Comparison of ENCODE assay signal across 14 mouse cellular contexts in the genomic region with DNA sequence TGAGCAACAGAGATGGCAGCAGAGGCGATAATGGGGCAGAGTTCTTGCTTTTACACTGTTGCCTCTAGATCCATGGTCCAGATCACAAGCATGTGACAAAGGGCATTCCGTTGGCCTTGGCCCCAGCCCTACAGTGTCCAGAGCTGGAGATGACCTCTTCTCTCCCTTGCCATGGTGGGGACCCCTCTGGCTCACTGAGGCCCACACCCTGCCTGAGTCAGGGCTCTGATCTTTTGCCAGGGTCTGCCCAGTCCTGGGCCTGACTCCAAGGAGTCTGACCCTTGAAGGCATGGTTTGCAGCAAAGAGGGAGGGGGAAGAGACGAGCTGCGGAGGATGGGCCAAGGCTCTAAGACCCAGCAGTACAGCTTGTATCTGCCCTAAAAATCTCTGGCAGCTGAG. TPM values are rescaled to one million over a fixed set of nuclear protein-coding genes. Genes with fewer than 3 reads are reported as not detected.
A peak's percentile ranks its signal among the peaks of the same experiment; 100 is the strongest.
DNase-seq lines count a peak whose midpoint lies in the region; ATAC-seq and TF ChIP-seq lines count a peak whose summit lies in the region.
"Had no signal": no experiment of that assay in that cellular context is flagged by ENCODE, and none has a peak within 500 bp of the region (broad histone marks: within the 10 kb centered on the region; RNA-seq: fewer than 3 reads in every experiment).

No protein-coding gene starts in this region.

- no peak overlapping the region for H3K4me2 ChIP-seq in hindbrain, embryonic 15.5 days
- no peak overlapping the region for H3K4me2 ChIP-seq in hindbrain, embryonic 11.5 days (replicated peaks; ENCODE audit: low read depth, low read length)
- no peak overlapping the region for H3K4me2 ChIP-seq in lung, embryonic 16.5 days (ENCODE audit: low read depth, low read length)
- no peak overlapping the region for H3K4me2 ChIP-seq in lung, postnatal 0 days (replicated peaks; ENCODE audit: low read depth, low read length)
- H3K4me2 ChIP-seq in stomach, postnatal 0 days (replicated peaks; ENCODE audit: low read depth): no peak overlapping the region
- H3K4me2 ChIP-seq: neural tube, embryonic 15.5 days; stomach, embryonic 15.5 days had no signal

- no peak for TF ChIP-seq CTCF in lung, adult 2 months (IDR thresholded peaks at IDR 0.05; ENCODE audit: insufficient read depth, low read length)
- no peak for TF ChIP-seq CTCF in lung, postnatal 0 days (IDR thresholded peaks at IDR 0.05)
- TF ChIP-seq CTCF in stomach, postnatal 0 days (IDR thresholded peaks at IDR 0.05; ENCODE audit: low read depth): no peak

- no peak for TF ChIP-seq POLR2A in lung, adult 2 months (IDR thresholded peaks at IDR 0.05; ENCODE audit: borderline replicate concordance, extremely low read depth, low read depth, low read length)

- no peak for TF ChIP-seq EP300 in lung, postnatal 0 days (IDR thresholded peaks at IDR 0.05)
- TF ChIP-seq EP300 in stomach, postnatal 0 days (optimal IDR thresholded peaks at IDR 0.05): no peak

- no peaks in the 10 kb centered on the region for H3K27me3 ChIP-seq in hindbrain, embryonic 15.5 days
- no peaks in the 10 kb centered on the region for H3K27me3 ChIP-seq in hindbrain, embryonic 11.5 days (ENCODE audit: control insufficient read depth, insufficient read depth, low read length)
- no peaks in the 10 kb centered on the region for H3K27me3 ChIP-seq in lung, embryonic 16.5 days (ENCODE audit: control insufficient read depth, insufficient read depth, low read depth, low read length)
- H3K27me3 ChIP-seq in lung, postnatal 0 days (replicated peaks; ENCODE audit: insufficient read depth, low read length): no peaks in the 10 kb centered on the region
- H3K27me3 ChIP-seq in stomach, postnatal 0 days (ENCODE audit: control insufficient read depth, insufficient read depth, low read length): no peaks in the 10 kb centered on the region
- H3K27me3 ChIP-seq: neural tube, embryonic 15.5 days; stomach, embryonic 15.5 days had no signal

- no peaks in the 10 kb centered on the region for H3K9me3 ChIP-seq in hindbrain, embryonic 15.5 days
- H3K9me3 ChIP-seq in hindbrain, embryonic 11.5 days (ENCODE audit: control insufficient read depth, low read length): no peaks in the 10 kb centered on the region
- no peaks in the 10 kb centered on the region for H3K9me3 ChIP-seq in lung, embryonic 16.5 days (ENCODE audit: control insufficient read depth, low read length)
- no peaks in the 10 kb centered on the region for H3K9me3 ChIP-seq in lung, postnatal 0 days (ENCODE audit: low read length)
- H3K9me3 ChIP-seq in stomach, postnatal 0 days (ENCODE audit: control insufficient read depth, low read length): no peaks in the 10 kb centered on the region
- H3K9me3 ChIP-seq: neural tube, embryonic 15.5 days; stomach, embryonic 15.5 days had no signal

- H3K27ac ChIP-seq in hindbrain, embryonic 15.5 days (replicated peaks): no peak overlapping the region
- no peak overlapping the region for H3K27ac ChIP-seq in hindbrain, embryonic 11.5 days (ENCODE audit: low read depth, low read length)
- no peak overlapping the region for H3K27ac ChIP-seq in lung, embryonic 16.5 days (ENCODE audit: low read length)
- no peak overlapping the region for H3K27ac ChIP-seq in lung, postnatal 0 days (ENCODE audit: low read length)
- no peak overlapping the region for H3K27ac ChIP-seq in stomach, postnatal 0 days (replicated peaks)
- H3K27ac ChIP-seq: gastrocnemius, adult 2 months; neural tube, embryonic 15.5 days; stomach, embryonic 15.5 days had no signal

- no peak overlapping the region for H3K9ac ChIP-seq in hindbrain, embryonic 15.5 days
- no peak overlapping the region for H3K9ac ChIP-seq in hindbrain, embryonic 11.5 days (ENCODE audit: low read depth, low read length)
- H3K9ac ChIP-seq in lung, embryonic 16.5 days (ENCODE audit: low read length): no peak overlapping the region
- H3K9ac ChIP-seq in lung, postnatal 0 days (replicated peaks; ENCODE audit: low read depth): no peak overlapping the region
- H3K9ac ChIP-seq in stomach, postnatal 0 days (ENCODE audit: low read length): no peak overlapping the region
- H3K9ac ChIP-seq: liver, postnatal 0 days; neural tube, embryonic 15.5 days; stomach, embryonic 15.5 days had no signal

- H3K4me3 ChIP-seq in hindbrain, embryonic 15.5 days: no peak overlapping the region
- H3K4me3 ChIP-seq in hindbrain, embryonic 11.5 days (ENCODE audit: low read depth, low read length): no peak overlapping the region
- no peak overlapping the region for H3K4me3 ChIP-seq in lung, embryonic 16.5 days (ENCODE audit: low read length)
- H3K4me3 ChIP-seq in lung, adult 2 months (replicated peaks; ENCODE audit: extremely low read depth, low read depth, low read length): no peak overlapping the region
- H3K4me3 ChIP-seq in lung, postnatal 0 days (ENCODE audit: low read depth, low read length): no peak overlapping the region
- H3K4me3 ChIP-seq in stomach, postnatal 0 days (ENCODE audit: low read depth, low read length): no peak overlapping the region
- H3K4me3 ChIP-seq: erythroblast, embryonic 14.5 days; gastrocnemius, adult 2 months; neural tube, embryonic 15.5 days; stomach, embryonic 15.5 days had no signal

- 0 out of 2 replicates have a peak, but pooled peaks have one; percentile 27 for ATAC-seq in hindbrain, embryonic 15.5 days (ENCODE audit: low FRiP score, low read depth)
- ATAC-seq in hindbrain, embryonic 11.5 days (ENCODE audit: low FRiP score): no peak
- peak; percentile 13; the same call in 1 of the 2 replicates for ATAC-seq in lung, embryonic 16.5 days (ENCODE audit: low read depth)
- ATAC-seq in lung, postnatal 0 days: peak; percentile 38
- no peak for ATAC-seq in stomach, postnatal 0 days (ENCODE audit: low FRiP score, low TSS enrichment)
- ATAC-seq: liver, postnatal 0 days had no signal

- peak; percentile 39 for DNase-seq in adrenal gland, adult 2 months
- DNase-seq in adrenal gland, adult 8-10 months: no peak
- DNase-seq in hindbrain, embryonic 11.5 days (ENCODE audit: low spot score): no peak
- no peak for DNase-seq in lung, adult 2 months
- DNase-seq in lung, postnatal 0 days (ENCODE audit: low spot score): no peak
- no peak for DNase-seq in stomach, postnatal 0 days (ENCODE audit: low spot score)
- DNase-seq: gastrocnemius, adult 2 months; liver, postnatal 0 days; right cerebral cortex, postnatal 25 days had no signal

- H3K4me1 ChIP-seq in hindbrain, embryonic 15.5 days (replicated peaks): peaks cover 10% of the 10 kb centered on the region
- H3K4me1 ChIP-seq in hindbrain, embryonic 11.5 days (replicated peaks; ENCODE audit: control insufficient read depth, insufficient read depth, low read length): peaks cover 4% of the 10 kb centered on the region; the same call in 1 of the 2 replicates
- H3K4me1 ChIP-seq in lung, embryonic 16.5 days (replicated peaks; ENCODE audit: control insufficient read depth, insufficient read depth, low read length): peaks cover 15% of the 10 kb centered on the region
- no peaks in the 10 kb centered on the region for H3K4me1 ChIP-seq in lung, adult 2 months (ENCODE audit: control insufficient read depth, insufficient read depth, low read length)
- no peaks in the 10 kb centered on the region for H3K4me1 ChIP-seq in lung, postnatal 0 days (ENCODE audit: insufficient read depth, low read depth, low read length)
- H3K4me1 ChIP-seq in stomach, postnatal 0 days (replicated peaks; ENCODE audit: control insufficient read depth, insufficient read depth): no peaks in the 10 kb centered on the region; the same call in 1 of the 2 replicates

- 73% methylated on average over 4 of the region's 4 CpGs for WGBS in hindbrain, embryonic 15.5 days
- 84% methylated on average over 4 of the region's 4 CpGs for WGBS in hindbrain, embryonic 11.5 days
- WGBS in lung, embryonic 16.5 days: 55% methylated on average over 4 of the region's 4 CpGs
- WGBS in lung, adult 2 months: 58% methylated on average over 4 of the region's 4 CpGs
- 63% methylated on average over 4 of the region's 4 CpGs for WGBS in lung, postnatal 0 days
- 50% methylated on average over 4 of the region's 4 CpGs for WGBS in stomach, postnatal 0 days

- H3K36me3 ChIP-seq in hindbrain, embryonic 15.5 days: no peaks in the 10 kb centered on the region
- no peaks in the 10 kb centered on the region for H3K36me3 ChIP-seq in hindbrain, embryonic 11.5 days (ENCODE audit: control insufficient read depth, insufficient read depth, low read length)
- H3K36me3 ChIP-seq in lung, embryonic 16.5 days (ENCODE audit: control insufficient read depth, insufficient read depth, low read length): no peaks in the 10 kb centered on the region
- H3K36me3 ChIP-seq in lung, postnatal 0 days (ENCODE audit: insufficient read depth, low read length): no peaks in the 10 kb centered on the region
- H3K36me3 ChIP-seq in stomach, postnatal 0 days (ENCODE audit: control insufficient read depth, insufficient read depth, low read length): no peaks in the 10 kb centered on the region
- H3K36me3 ChIP-seq: neural tube, embryonic 15.5 days; stomach, embryonic 15.5 days had no signal

RNA-seq across cellular contexts. Expression of a gene that starts 58.9 kb away (rescaled TPM):
- 1 to 10 TPM; 1.2 to 1.8 TPM for total RNA-seq in adrenal gland, adult 2 months (2021)
- polyA plus RNA-seq in adrenal gland, adult 2 months (2012; rRNA removed): 5.3 and 7.4 TPM in 2 replicates
- 1 to 10 TPM; 1.8 to 2.6 (median 1.9) TPM for total RNA-seq in adrenal gland, adult 8-10 months (2022)
- polyA plus RNA-seq in hindbrain, embryonic 15.5 days (2015; fragmentation: Nextera tagmentation; extraction: Ambion mirVana): 24.3 and 25.5 TPM in 2 replicates
- polyA plus RNA-seq in hindbrain, embryonic 11.5 days (2014; fragmentation: Nextera tagmentation; extraction: Ambion mirVana): 36.3 and 36.5 TPM in 2 replicates
- 8.5 and 8.7 TPM in 2 replicates for polyA plus RNA-seq in lung, embryonic 16.5 days (2015; fragmentation: Nextera tagmentation; extraction: Ambion mirVana)
- 11.1 and 12.2 TPM in 2 replicates for polyA plus RNA-seq in lung, adult 2 months (2012; rRNA removed)
- 6.5 and 7.7 TPM in 2 replicates for polyA plus RNA-seq in lung, postnatal 0 days (2015; fragmentation: Nextera tagmentation; extraction: Ambion mirVana)
- polyA plus RNA-seq in stomach, postnatal 0 days (2015; fragmentation: Nextera tagmentation; extraction: Ambion mirVana): 2.3 and 2.8 TPM in 2 replicates

Comparison
In these comparisons a context has a peak if more than half of its experiments do, and no peak if none do; other contexts are left out.
1. ATAC-seq: peak in hindbrain, embryonic 15.5 days (single experiment), lung, embryonic 16.5 days (single experiment) and lung, postnatal 0 days (single experiment); none in hindbrain, embryonic 11.5 days (single experiment) and stomach, postnatal 0 days (single experiment).